Mouse (Mus musculus) embryonic stem cell, embryonic (primary cell): ENCODE results near the gene Gabrb1.
"Not testable (repeated sequence)": the region's sequence is repeated elsewhere in the genome, so short reads cannot be mapped to it uniquely, and the experiment has no call there.

Experiments
- CTCF ChIA-PET, 4 experiments: fragments of 300-600 bp in 2 of 4; fragments of 350-600 bp in 2 of 4; sonication (Branson Sonifier 250); formaldehyde crosslinking; loops; one replicate each; lab custom pipeline; 2022; ENCODE audit warnings: inconsistent platforms in 2 of 4; lab: Charles Lee
- POLR2A ChIA-PET, 4 experiments: fragments of 300-600 bp in 2 of 4; fragments of 350-600 bp in 2 of 4; sonication (Branson Sonifier 250); formaldehyde crosslinking; loops; one replicate each; lab custom pipeline; 2022; ENCODE audit warnings: antibody characterized with exemption in 4 of 4, inconsistent platforms in 1 of 4; lab: Charles Lee

The Gabrb1 gene

GRCm38 (mm10) chr5:71976133-71976532 lies 318.2 kb downstream of the Gabrb1 start:
- ChIA-PET CTCF (no interaction called here), POLR2A (no interaction called here)

GRCm38 (mm10) chr5:71976571-71977061 lies 318.7 kb downstream of the Gabrb1 start:
- CTCF ChIA-PET, result no interaction called here
- POLR2A ChIA-PET, result no interaction called here

- POLR2A ChIA-PET, result interaction anchor here in 1 of 4 experiments (0.7 kb wide), 1 partner anchor 14 kb away, joined by 3 read pairs; no protein-coding TSS in a partner anchor
- CTCF ChIA-PET, result no interaction called here
Observed at GRCm38 (mm10) chr5:71986561-71986960, 328.6 kb downstream of the Gabrb1 start.

DNA sequence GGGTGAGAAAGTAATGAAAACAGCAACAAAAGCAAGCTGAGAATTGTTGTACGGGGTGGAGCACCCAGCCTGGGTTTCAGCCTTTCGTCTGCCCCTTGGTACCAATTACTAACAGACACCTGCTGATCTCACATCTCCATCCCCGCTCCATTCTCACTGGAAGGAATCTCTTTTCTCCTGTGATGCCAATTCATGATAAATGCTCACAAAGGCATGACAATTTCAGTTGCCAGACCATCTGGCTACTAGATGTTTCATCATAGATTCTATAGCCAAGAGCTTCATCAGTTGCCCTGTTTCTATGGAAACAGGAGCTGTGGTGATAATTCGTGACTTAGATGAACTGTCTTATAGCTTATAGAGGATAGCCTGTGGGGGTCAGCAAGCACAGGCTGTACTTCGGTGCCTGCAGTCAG lies 329.1 kb downstream of the Gabrb1 start:
- POLR2A ChIA-PET, result interaction anchor here in 1 of 4 experiments (0.7 kb wide), 1 partner anchor 14 kb away, joined by 3 read pairs; no protein-coding TSS in a partner anchor

GRCm38 (mm10) chr5:71999466-71999865 lies 341.6 kb downstream of the Gabrb1 start:
- POLR2A ChIA-PET, result no interaction called here
- CTCF ChIA-PET, result no interaction called here

More for the DNA sequence above, 329.1 kb downstream of the Gabrb1 start:
- CTCF ChIA-PET, result no interaction called here

- CTCF ChIA-PET, result no interaction called here
Observed at GRCm38 (mm10) chr5:72003811-72004435, 346.0 kb downstream of the Gabrb1 start.

DNA sequence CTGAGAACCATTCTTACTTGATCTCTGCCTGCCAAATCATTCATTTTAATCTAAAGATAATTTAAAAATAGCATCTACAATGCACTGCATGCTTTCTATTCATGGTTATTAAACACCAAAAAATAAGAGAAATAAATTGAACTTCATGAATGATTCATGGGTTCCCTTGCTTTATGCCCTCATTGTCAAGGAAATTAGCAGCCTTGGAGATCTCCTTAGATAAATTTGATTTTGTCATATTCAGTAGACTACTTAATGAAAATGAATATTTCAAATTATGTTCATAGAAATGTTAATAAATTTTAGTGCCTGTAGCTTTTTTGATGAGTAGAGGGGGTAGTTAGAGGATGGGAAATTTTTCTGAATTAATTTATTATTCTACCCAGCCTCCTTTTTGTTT lies 379.0 kb downstream of the Gabrb1 start:
- ChIA-PET CTCF (no interaction called here), POLR2A (no interaction called here)

More at GRCm38 (mm10) chr5:72003811-72004435, 346.0 kb downstream of the Gabrb1 start:
- POLR2A ChIA-PET, result no interaction called here

GRCm38 (mm10) chr5:72043226-72044151 lies 385.6 kb downstream of the Gabrb1 start:
- ChIA-PET POLR2A (no interaction called here), CTCF (no interaction called here)

DNA sequence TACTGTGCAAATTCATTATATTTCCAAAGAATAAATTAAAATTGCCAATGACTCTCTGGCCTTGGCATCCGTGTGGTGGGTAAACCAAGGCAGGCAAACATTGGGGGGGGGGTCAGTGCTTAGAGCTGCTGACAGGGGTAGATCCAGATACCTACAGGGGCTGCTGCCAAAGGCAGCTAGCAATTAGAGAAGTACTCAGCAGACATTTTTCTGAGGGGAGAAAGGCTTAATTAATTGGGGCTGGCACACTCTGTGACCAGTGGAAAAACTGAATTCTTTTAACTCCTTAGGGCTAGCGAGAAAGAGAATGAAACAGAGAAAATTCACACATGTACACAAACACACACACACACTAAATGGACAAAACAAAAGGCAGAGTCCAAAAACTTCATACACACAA lies 388.3 kb downstream of the Gabrb1 start:
- CTCF ChIA-PET, result no interaction called here
- POLR2A ChIA-PET, result no interaction called here

DNA sequence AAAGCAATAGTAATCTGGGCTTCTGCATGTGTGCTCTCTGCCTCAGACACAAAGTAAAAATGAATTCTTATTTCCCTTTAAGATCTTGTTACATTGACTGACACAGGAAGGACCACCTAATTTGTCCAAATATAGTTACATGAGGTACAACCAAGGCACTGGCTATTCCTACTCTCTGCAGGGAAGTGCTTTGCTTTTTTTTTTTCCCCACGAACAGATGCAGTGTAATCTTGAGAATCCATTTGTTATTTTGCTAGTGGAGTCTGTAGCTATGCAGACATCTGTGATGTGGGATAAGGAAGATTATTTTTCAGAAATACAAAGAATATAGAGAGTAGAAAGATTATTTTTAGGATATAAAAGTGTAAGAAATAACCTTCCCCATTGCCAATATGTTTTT lies 406.2 kb downstream of the Gabrb1 start:
- CTCF ChIA-PET, result interaction anchor here in 1 of 4 experiments (0.6 kb wide), 1 partner anchor 275 kb away, joined by 3 read pairs; no protein-coding TSS in a partner anchor
- POLR2A ChIA-PET, result interaction anchor here in 1 of 4 experiments (0.7 kb wide), 1 partner anchor 155 kb away, joined by 3 read pairs; no protein-coding TSS in a partner anchor

- POLR2A ChIA-PET, result interaction anchor here in 1 of 4 experiments (0.7 kb wide), 1 partner anchor 596 kb away, joined by 3 read pairs; no protein-coding TSS in a partner anchor
- CTCF ChIA-PET, result no interaction called here
Observed at GRCm38 (mm10) chr5:72068826-72069225, 410.9 kb downstream of the Gabrb1 start.

- CTCF ChIA-PET, POLR2A ChIA-PET: not testable (repeated sequence)
Observed at GRCm38 (mm10) chr5:72069398-72069797, 411.5 kb downstream of the Gabrb1 start.

DNA sequence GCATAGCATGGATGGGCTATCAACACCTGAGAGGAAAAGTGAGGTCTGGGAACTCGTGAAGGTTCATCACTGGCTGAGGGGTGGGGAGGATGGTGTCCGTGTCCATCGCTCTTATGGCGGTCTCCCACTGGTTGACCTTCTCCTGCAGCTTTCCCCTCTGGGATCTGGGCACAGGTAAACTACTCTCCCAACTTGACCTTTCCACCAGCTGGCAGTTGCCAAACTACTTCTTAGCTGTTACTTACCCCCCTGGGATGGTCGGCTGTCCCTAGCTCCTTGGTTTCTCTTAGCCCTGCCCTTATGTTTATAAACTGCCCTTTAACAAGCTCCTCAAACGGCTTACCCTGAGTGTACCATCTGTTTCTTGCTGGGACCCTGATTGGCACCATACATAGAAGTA lies 418.9 kb downstream of the Gabrb1 start:
- ChIA-PET POLR2A (no interaction called here), CTCF (no interaction called here)

DNA sequence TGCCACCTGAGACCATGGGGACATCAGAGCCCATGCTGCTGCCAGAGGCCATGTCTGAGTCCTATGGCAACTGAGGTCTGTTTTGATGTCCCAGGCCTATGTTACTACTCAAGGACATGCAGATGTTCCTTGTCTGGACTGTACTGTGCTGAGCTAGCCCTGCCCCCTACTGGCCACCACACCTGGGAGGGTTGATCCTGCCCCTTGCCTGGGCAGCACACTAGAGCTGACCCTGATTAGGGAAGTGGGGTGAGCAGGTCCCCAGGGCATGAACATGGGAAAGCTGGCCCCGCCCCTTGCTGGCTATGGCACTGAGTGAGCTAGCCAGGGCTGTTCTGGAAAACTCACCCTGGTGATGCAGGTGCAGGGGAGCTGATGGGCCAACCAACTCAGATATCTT lies 428.6 kb downstream of the Gabrb1 start:
- ChIA-PET POLR2A (interaction anchor here in 1 of 4 experiments (0.6 kb wide), 1 partner anchor 1113 kb away, joined by 5 read pairs; no protein-coding TSS in a partner anchor), CTCF (no interaction called here)

DNA sequence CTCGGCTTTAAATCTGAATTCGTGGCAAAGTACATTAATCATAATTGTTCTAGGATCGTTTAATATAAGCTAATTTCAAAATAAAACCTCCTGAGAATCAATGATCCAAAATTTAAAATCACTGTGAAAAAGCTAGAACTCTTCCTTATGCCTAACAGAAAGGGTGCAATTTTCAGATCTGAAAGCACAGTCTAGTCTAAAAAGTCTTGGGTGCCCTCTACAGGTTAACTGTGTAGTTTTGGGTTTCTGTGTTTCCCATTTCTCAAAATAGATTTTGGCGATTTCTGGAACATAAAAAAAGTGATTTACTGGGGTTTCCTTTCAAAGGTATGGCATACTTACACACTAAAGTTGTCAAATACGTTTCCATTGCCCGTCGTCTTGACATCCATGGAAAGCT lies 436.7 kb downstream of the Gabrb1 start:
- CTCF ChIA-PET, result no interaction called here
- POLR2A ChIA-PET, result interaction anchor here in 1 of 4 experiments (0.6 kb wide), 1 partner anchor 86 kb away, joined by 6 read pairs; no protein-coding TSS in a partner anchor

- ChIA-PET CTCF (no interaction called here), POLR2A (no interaction called here)
Observed at GRCm38 (mm10) chr5:72095015-72095414, 437.1 kb downstream of the Gabrb1 start.

DNA sequence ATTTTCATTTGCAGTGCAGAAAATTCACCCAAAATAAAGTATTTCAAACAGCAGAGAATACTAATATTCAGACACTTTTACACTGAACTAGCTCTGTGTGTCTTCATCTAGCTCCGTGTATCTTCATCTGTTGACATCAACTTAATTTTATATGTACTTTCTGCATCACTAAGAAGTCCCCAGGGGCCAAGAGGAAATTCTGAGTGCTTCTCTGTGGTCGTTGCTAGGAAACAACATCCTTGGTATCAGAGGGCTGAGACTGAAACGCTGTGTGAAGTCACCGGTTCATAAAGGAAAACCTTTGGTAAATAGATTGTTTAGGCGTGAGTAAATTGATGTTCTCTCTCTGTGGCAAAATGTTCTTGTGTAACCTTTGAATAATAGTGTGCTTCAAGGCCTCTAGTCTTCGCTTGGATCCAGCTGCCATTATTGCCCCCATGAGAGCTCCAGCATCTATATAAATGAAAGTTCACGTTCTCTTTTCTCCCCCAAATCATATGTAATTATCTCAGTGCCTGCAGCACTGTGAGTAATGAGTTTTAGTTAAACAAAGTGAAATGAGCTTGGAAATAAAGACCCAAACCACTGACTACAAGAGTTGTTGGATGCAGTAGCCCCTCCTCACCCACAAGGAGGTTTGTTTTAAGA lies 446.5 kb downstream of the Gabrb1 start:
- ChIA-PET CTCF (no interaction called here), POLR2A (no interaction called here)

DNA sequence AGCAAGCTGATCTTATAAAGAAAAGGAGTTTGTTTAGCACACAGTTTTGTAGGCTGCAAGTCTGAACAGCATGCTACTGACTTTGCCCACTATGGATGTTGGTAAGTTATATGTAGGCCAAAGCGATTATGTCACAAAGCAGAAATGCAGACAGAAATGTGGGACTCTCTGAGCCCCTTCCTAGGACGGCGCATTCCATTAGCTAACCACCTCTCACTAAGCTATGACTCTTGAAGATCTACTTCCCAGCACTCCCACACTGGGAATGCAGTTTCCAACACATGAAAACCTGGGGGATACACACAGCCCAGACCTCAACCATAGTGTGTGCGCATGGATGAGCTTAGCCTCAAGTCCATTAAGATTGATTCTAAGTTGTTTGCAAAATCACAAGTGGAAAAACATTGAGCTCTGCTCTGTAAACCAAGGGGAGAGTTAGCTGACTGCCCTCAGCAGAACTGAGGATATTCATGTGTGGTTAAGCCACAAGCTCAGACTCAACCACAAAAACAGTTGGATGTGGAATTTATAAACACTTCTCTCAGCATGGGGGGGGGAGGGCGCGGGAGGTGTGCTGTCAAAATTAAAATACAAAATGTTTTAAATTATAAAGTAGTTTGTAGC lies 464.6 kb downstream of the Gabrb1 start:
- POLR2A ChIA-PET, result interaction anchor here in 1 of 4 experiments (0.7 kb wide), 1 partner anchor 35 kb away, joined by 4 read pairs; no protein-coding TSS in a partner anchor
- CTCF ChIA-PET, result interaction anchor here in 1 of 4 experiments (0.5 to 0.7 kb wide), 3 partner anchors 584 to 598 kb away, joined by 4 to 14 read pairs (median 4); no protein-coding TSS in a partner anchor

DNA sequence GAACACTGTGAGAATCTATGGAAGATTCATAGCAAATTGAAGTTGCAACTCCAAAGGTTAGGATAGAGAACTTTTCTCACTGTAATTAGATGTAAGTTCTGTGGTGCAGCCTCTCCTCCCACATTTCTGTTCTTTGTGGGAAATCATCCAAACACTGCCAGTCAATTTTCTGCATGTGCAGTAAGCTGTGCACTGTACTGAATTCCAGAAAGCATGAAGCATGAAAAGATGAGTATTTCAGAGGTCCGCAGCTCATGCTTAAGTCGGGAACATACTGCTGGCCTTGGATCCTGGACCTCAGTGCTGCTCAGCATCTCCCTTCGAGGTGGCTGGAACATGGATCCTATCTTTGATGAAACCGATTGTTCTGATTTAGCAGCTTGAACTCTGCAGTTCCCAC lies 468.8 kb downstream of the Gabrb1 start:
- CTCF ChIA-PET, result no interaction called here
- POLR2A ChIA-PET, result no interaction called here
